Mouse (Mus musculus) MN1 (cell line): ENCODE results near the gene Klhl12.

Experiments used
- DNase-seq: peaks from one replicate; pipeline ENCODE4 v3.0.0-alpha.2; 2016; ENCODE audit warnings: low spot score

The Klhl12 gene

GRCm38 (mm10) chr1:134450201-134450600 lies 5.1 kb upstream of the Klhl12 start:
- DNase-seq = no peak

- DNase-seq = peak; percentile 57
These were observed 4.3 kb upstream of the Klhl12 start for GRCm38 (mm10) chr1:134450986-134451385.

- peak; percentile 12 for DNase-seq
These were observed 729 bp downstream of the Klhl12 start for GRCm38 (mm10) chr1:134456060-134456459.

- DNase-seq = no peak
These were observed 2.9 kb downstream of the Klhl12 start for GRCm38 (mm10) chr1:134458139-134458727.

- DNase-seq = no peak
These were observed 5.3 kb downstream of the Klhl12 start for GRCm38 (mm10) chr1:134460294-134461284.

- DNase-seq = no peak
These were observed 29.3 kb downstream of the Klhl12 start for GRCm38 (mm10) chr1:134484623-134485022.

GRCm38 (mm10) chr1:134490903-134491801 lies 35.8 kb downstream of the Klhl12 start:
- DNase-seq = no peak

- no peak for DNase-seq
These were observed 36.9 kb downstream of the Klhl12 start for GRCm38 (mm10) chr1:134492276-134492675.

- peak; percentile 56 for DNase-seq
These were observed 38.2 kb downstream of the Klhl12 start for GRCm38 (mm10) chr1:134493496-134493895.

GRCm38 (mm10) chr1:134493956-134494355 lies 38.6 kb downstream of the Klhl12 start:
- peak; percentile 15 for DNase-seq

- peak; percentile 99 for DNase-seq
These were observed 39.3 kb downstream of the Klhl12 start, which contains the start of gene Rabif for GRCm38 (mm10) chr1:134494428-134495215. Gene Rabif (plus strand): TSS chr1:134494648.

- DNase-seq = peak; percentile 53
These were observed 39.8 kb downstream of the Klhl12 start for GRCm38 (mm10) chr1:134495216-134495539.

- DNase-seq = no peak
These were observed 40.7 kb downstream of the Klhl12 start for GRCm38 (mm10) chr1:134495991-134496390.

- no peak for DNase-seq
These were observed 45.6 kb downstream of the Klhl12 start for GRCm38 (mm10) chr1:134500916-134501315.

- DNase-seq = no peak
These were observed 50.9 kb downstream of the Klhl12 start for GRCm38 (mm10) chr1:134506201-134506600.

GRCm38 (mm10) chr1:134510018-134510417 lies 54.7 kb downstream of the Klhl12 start:
- no peak for DNase-seq

GRCm38 (mm10) chr1:134512183-134512582 lies 56.9 kb downstream of the Klhl12 start:
- no peak for DNase-seq

- no peak for DNase-seq
These were observed 57.3 kb downstream of the Klhl12 start for GRCm38 (mm10) chr1:134512584-134512983.

GRCm38 (mm10) chr1:134513312-134513860 lies 58.1 kb downstream of the Klhl12 start:
- DNase-seq = no peak

- no peak for DNase-seq
These were observed 58.7 kb downstream of the Klhl12 start for GRCm38 (mm10) chr1:134513876-134514590.
